Mouse (Mus musculus) cortical plate, adult 2 months (tissue): ENCODE data around the gene Irf7. TPM values are rescaled to one million over a fixed set of nuclear protein-coding genes. Genes with fewer than 3 reads are reported as not detected.

Experiments used
- H3K27ac ChIP-seq: fragments of 200-500 bp; 2 replicates; pipeline ENCODE4 v1.5.1; 2012; ENCODE audit warnings: low read length, control low read depth, inconsistent platforms; ENCODE audit not compliant: insufficient read depth
- H3K4me1 ChIP-seq: fragments of 200-500 bp; 2 replicates; pipeline ENCODE4 v1.6.1; 2011; ENCODE audit warnings: low read length; ENCODE audit not compliant: control insufficient read depth, insufficient read depth
- H3K4me3 ChIP-seq: fragments of 200-500 bp; 2 replicates; pipeline ENCODE4 v1.5.1; 2011; ENCODE audit warnings: mild to moderate bottlenecking, low read length, control low read depth; ENCODE audit not compliant: insufficient read depth
- CTCF ChIP-seq: fragments of 200-500 bp; IDR thresholded peaks from 2 replicates; pipeline ENCODE4 v1.5.1; 2011; ENCODE audit warnings: mild to moderate bottlenecking, control low read depth, low read length; ENCODE audit not compliant: insufficient read depth; ENCODE audit errors: extremely low read depth
- POLR2A ChIP-seq: fragments of 200-500 bp; IDR thresholded peaks from 2 replicates; pipeline ENCODE4 v1.6.1; 2011; ENCODE audit warnings: mild to moderate bottlenecking, low read length, control low read depth; ENCODE audit not compliant: insufficient read depth; ENCODE audit errors: extremely low read depth
- polyA plus RNA-seq: library from polyadenylated mRNA; depleted of rRNA; stranded (reverse); fragments of >200 nt; gene quantifications from 2 replicates; pipeline ENCODE4 v1.2.3, GENCODE M21; 2012

Gene Irf7
- polyA plus RNA-seq, 1 experiment, result 7.5 TPM

DNA sequence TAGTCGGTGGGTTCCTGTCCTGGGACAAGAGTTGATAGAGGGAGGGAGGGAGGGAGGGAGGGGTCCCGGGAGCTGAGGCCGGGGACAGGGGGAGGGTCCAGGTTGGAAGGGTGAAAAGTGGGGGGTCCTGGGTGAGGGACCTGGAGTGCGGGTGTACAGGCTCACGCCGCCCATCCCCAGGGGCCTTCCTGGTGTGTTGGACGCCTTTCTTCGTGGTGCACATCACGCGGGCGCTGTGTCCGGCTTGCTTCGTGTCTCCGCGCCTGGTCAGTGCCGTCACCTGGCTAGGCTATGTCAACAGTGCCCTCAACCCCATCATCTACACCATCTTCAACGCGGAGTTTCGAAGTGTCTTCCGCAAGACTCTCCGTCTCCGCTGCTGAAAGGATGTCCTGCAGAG is 28.2 kb upstream of the Irf7 start:
- Histone ChIP-seq H3K4me1 (peaks cover 2% of the 10 kb centered on the region), H3K27ac (no peak overlapping the region), H3K4me3 (no peak overlapping the region)
- TF ChIP-seq CTCF (no peak), POLR2A (no peak)

DNA sequence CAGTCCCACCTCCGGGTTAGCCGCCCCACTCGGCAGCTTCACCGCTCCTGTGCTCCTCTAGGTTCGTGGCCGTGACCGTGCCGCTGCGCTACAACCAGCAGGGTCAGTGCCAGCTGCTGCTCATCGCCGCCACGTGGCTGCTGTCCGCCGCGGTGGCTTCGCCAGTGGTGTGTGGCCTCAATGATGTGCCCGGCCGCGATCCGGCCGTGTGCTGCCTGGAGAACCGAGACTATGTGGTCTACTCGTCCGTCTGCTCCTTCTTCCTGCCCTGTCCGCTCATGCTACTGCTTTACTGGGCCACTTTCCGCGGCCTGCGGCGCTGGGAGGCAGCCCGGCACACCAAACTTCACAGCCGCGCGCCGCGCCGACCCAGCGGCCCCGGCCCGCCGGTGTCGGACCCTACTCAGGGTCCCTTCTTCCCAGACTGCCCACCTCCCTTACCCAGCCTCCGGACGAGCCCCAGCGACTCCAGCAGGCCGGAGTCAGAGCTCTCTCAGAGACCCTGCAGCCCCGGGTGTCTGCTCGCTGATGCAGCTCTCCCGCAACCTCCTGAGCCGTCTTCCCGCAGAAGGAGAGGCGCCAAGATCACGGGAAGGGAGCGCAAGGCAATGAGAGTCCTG is 27.7 kb upstream of the Irf7 start:
- H3K27ac ChIP-seq, result no peak overlapping the region
- no peak for TF ChIP-seq POLR2A
- TF ChIP-seq CTCF, result no peak
- no peak overlapping the region for H3K4me3 ChIP-seq
- peaks cover 2% of the 10 kb centered on the region for H3K4me1 ChIP-seq

DNA sequence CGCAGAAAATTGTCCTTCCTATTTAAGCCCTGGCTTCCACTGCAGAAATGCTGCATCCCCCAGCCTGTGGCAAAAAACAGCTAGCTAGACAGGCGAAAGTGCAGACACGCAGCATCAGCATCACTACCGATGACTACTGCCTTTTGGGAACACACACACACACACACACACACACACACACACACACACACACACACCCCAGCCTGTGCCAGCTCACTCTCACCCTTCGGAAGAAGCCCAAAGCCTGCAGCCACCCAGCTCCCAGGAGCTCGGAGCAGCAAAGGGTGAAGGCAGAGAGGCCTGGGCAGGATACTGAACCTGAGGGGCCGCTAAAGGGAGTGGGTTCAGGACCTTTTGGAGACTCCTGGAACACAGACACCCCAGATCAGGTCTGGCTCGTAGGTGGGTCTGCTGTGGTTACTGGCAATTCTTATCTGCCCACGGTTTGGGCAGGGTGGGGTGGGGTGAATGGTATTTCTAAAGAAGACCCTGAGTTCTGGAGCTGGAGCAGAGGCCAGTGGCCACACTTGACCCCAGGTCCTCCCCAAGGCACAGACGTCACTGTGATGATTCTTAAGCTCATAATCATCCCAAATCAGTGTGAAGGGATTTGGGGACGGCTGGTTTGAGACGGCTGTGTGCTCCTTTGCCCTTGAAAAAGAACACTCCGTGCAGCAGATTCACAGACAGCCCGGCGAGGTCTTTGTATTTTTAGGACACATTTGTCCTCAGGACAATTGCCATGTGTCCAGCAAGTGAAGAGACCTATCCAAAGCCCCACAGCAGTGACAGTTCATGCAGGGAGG is 26.5 kb upstream of the Irf7 start:
- H3K4me3 ChIP-seq, result peak overlapping the region; percentile 11; the same call in 1 of the 2 replicates
- H3K4me1 ChIP-seq, result peaks cover 2% of the 10 kb centered on the region
- H3K27ac ChIP-seq, result no peak overlapping the region
- TF ChIP-seq POLR2A (no peak), CTCF (no peak)

DNA sequence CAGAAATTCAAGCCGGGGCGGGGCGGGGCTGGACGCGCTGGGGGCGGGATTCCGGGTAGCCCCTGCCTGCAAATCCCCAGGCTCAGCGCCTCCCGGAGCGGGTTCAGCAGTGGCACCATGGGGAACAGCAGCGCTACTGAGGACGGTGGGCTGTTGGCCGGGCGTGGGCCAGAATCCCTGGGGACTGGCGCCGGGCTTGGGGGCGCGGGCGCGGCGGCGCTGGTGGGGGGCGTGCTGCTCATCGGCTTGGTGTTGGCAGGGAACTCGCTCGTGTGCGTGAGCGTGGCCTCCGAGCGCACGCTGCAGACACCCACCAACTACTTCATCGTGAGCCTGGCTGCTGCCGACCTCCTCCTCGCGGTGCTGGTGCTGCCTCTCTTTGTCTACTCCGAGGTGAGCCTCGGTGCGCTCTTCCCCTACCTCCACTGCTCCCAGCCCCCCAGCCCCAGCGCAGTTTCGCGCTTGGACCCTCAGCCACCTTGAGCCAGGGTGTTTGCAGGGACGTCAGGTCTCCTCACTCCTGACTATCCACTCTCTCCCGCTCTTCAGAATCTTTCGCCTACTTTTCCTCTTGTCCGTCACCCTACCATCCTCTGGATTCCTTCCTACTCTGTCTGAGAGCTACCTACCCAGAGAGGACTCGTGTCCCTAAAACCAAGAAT is 25.8 kb upstream of the Irf7 start, which contains the start of gene Drd4:
TSS of gene Drd4 (plus strand) at position 86 of the 662 bp plus-strand sequence.
- Histone ChIP-seq H3K4me3 (peak within 1 kb of the TSS; percentile 11), H3K4me1 (peaks cover 2% of the 10 kb centered on the region), H3K27ac (no peak within 1 kb of the TSS)
- TF ChIP-seq POLR2A (no peak), CTCF (no peak)

DNA sequence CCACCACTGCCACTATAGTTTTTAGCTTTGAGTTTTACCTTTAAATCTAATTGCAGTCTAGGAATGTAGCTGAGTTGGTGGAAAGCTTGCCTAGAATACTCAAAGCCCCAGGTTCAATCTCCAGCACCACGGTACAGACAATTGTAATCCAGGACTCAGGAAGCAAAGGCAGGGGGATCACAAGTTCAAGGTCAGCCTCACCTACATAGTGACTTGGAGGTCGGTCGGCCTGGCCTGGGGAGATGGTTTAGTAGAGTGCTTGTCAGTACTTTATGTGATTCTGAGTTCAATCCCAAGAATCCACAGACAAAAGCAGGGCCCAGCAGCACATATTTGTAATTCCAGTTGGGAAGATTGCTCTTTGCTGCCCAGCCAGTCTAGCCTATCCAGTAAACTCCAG is 21.8 kb upstream of the Irf7 start:
- TF ChIP-seq CTCF (no peak), POLR2A (no peak)
- no peak overlapping the region for H3K27ac ChIP-seq
- no peak overlapping the region for H3K4me3 ChIP-seq
- peaks cover 2% of the 10 kb centered on the region; the same call in 1 of the 2 replicates for H3K4me1 ChIP-seq

DNA sequence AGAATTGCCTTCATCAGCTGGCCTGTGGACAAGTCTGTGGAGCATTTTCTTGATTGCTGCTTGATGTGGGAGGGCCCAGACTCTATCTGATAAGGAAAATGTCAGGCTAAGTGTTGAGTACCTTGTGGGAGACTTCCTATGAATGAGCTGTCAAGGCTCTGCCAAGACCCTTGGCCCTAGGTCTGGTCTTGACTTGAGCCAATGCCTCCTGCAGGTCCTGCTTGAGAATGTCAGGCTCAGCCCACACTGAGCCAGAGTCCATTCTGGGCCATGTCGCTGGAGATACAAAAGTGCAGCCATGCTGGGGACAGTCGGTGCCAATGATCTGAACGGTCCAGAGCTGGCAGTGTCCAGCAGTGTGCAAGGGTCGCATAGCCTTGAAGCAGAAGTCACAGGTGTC is 16.5 kb upstream of the Irf7 start:
- TF ChIP-seq CTCF, result no peak
- TF ChIP-seq POLR2A, result no peak
- no peak overlapping the region for H3K4me3 ChIP-seq
- no peaks in the 10 kb centered on the region for H3K4me1 ChIP-seq
- no peak overlapping the region for H3K27ac ChIP-seq

DNA sequence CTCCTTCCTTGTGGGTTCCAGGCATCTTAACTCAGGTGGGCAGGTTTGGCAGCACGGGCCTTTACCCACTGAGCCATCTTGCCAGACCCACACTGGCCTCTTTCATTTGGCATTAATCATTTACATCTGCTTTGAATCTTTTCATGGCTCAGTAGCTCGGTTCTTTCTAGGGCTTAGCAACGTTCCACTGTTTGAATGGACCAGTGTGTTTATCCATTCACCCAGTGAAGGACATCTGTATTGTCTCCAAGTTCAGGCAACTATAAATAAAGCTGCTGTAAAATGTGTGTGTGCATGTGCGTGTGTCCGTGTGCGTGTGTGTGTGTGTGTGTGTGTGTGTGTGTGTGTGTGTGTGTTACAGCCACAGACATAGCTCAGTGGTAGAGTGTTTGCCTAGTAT is 15.2 kb upstream of the Irf7 start:
- Histone ChIP-seq H3K4me3 (no peak overlapping the region), H3K4me1 (no peaks in the 10 kb centered on the region), H3K27ac (no peak overlapping the region)
- TF ChIP-seq POLR2A, result no peak

DNA sequence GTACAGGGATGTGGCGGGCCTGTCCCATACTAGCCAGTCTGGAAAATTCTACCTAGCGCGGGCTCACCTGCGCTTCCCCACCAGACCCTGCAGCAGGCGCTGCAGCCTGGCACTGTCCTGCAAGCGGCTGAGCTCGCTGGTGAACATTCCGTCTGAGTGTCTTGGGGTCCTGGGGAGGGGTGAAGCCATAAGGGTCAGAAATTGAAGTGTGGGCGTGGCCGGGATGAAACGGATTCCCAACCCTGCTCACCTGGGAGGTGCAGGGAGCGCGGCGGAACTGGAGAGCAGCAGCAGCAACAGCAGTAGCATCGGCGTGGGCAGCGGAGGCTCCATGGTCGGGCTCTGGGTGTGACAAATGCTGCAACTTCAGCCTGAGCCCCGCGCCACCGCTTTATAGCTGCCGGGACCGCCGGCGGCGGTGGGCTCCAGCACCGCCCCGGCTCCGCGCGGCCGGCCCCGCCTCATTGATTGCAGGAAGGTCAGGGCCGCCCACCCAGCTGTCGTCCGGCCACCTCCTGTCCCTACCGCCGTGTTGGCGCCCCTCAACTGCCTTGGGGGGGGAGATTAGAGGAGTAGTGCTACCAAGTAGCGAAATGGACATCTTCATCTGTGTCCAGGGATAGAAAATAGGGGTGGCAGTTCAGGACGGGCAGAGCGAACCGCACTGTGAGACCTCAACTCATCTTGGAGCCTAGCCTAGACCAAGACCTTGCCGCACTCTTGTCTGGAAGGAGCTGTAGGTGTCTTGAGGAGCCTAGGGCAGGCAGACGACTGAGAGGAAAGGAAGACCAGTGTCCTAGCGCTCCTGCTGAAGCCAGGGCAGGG is 12.7 kb upstream of the Irf7 start, which contains the start of gene Sct:
TSS of gene Sct (minus strand) at position 368 of the 825 bp plus-strand sequence.
- no peak within 1 kb of the TSS for H3K27ac ChIP-seq
- no peaks in the 10 kb centered on the region for H3K4me1 ChIP-seq
- peak; percentile 27; the same call in 1 of the 2 replicates for TF ChIP-seq CTCF
- TF ChIP-seq POLR2A, result no peak
- H3K4me3 ChIP-seq, result peak within 1 kb of the TSS; percentile 25
